Mouse (Mus musculus): ENCODE results near the gene Rnf113a1.

- TF ChIP-seq CTCF (conservative IDR thresholded peaks at IDR 0.05; ENCODE audit: low read length) (no peak), POU5F1 (IDR thresholded peaks at IDR 0.05; ENCODE audit: borderline replicate concordance, low read length) (no peak)
These were observed at the start of gene Rnf113a1, which contains the start of gene Ndufa1 for GRCm38 (mm10) chrX:37191105-37191743.
